Mouse (Mus musculus): ENCODE results near the gene Exosc10.

- TF ChIP-seq CTCF (IDR thresholded peaks at IDR 0.05; ENCODE audit: low read depth) (no peak), EP300 (IDR thresholded peaks at IDR 0.05; ENCODE audit: low read depth) (no peak)
Observed at GRCm38 (mm10) chr4:148627246-148627645, 69.0 kb downstream of the Exosc10 start.

Data from liver, embryonic 14.5 days (tissue).